Mouse (Mus musculus): ENCODE measurements around the gene Tbc1d2b. TPM values are rescaled to one million over a fixed set of nuclear protein-coding genes. Genes with fewer than 3 reads are reported as not detected.
A peak's percentile ranks its signal among the peaks of the same experiment; 100 is the strongest.

Gene Tbc1d2b
- polyA plus RNA-seq, 1 experiment from 2014 or later, result 9.3 TPM

GRCm38 (mm10) chr9:90162243-90162925 is 108.2 kb downstream of the Tbc1d2b start:
- Histone ChIP-seq H3K27ac (ENCODE audit: low read length) (peak overlapping the region; percentile 8; the same call in 1 of the 2 replicates), H3K9me3 (ENCODE audit: control insufficient read depth, low read length) (no peaks in the 10 kb centered on the region), H3K4me3 (ENCODE audit: low read length) (peak overlapping the region; percentile 79), H3K4me2 (ENCODE audit: low read depth, low read length) (peak overlapping the region; percentile 97), H3K9ac (ENCODE audit: low read depth, low read length) (peak overlapping the region; percentile 78), H3K27me3 (replicated peaks; ENCODE audit: control insufficient read depth, insufficient read depth, low read length) (no peaks in the 10 kb centered on the region; the same call in 1 of the 2 replicates), H3K36me3 (ENCODE audit: control insufficient read depth, insufficient read depth, low read length) (no peaks in the 10 kb centered on the region), H3K4me1 (ENCODE audit: control insufficient read depth, insufficient read depth, low read length) (0 out of 2 replicates have a peak, but pooled peaks cover 13% of the 10 kb centered on the region)
- 12% methylated on average over 18 of the region's 29 CpGs for WGBS
- ATAC-seq, result peak; percentile 91

Other genes with a start within 250 kb of the Tbc1d2b start
- 56.9 and 59.4 TPM in 2 replicates for gene Ctsh, start 216.7 kb downstream of the Tbc1d2b start, polyA plus RNA-seq (2015; fragmentation: Nextera tagmentation; extraction: Ambion mirVana)
- gene Morf4l1, start 156.0 kb downstream of the Tbc1d2b start, polyA plus RNA-seq (2015; fragmentation: Nextera tagmentation; extraction: Ambion mirVana), result 281 and 302 TPM in 2 replicates
- gene Adamts7, start 107.7 kb downstream of the Tbc1d2b start, polyA plus RNA-seq (2015; fragmentation: Nextera tagmentation; extraction: Ambion mirVana), result 11.7 TPM in 2 replicates